Mouse (Mus musculus) G1E (cell line): ENCODE measurements around the gene Xylt1.

Source experiments
- CTCF ChIP-seq: IDR thresholded peaks from 2 replicates; pipeline ENCODE4 v1.5.1; 2012; ENCODE audit warnings: low read depth, low read length, inconsistent platforms, mixed read lengths
- GATA1 ChIP-seq: IDR thresholded peaks from 2 replicates; pipeline ENCODE4 v1.6.1; 2012; ENCODE audit warnings: borderline replicate concordance, low read length, inconsistent platforms, mixed read lengths
- TAL1 ChIP-seq: conservative IDR thresholded peaks from 2 replicates; pipeline ENCODE4 v1.6.1; 2012; ENCODE audit warnings: low read depth, low read length, inconsistent platforms, mixed read lengths

GRCm38 (mm10) chr7:117567252-117567651 is 186.5 kb downstream of the Xylt1 start:
- TF ChIP-seq GATA1 (no peak), CTCF (no peak), TAL1 (no peak)
